Mouse (Mus musculus): ENCODE results near the gene Rad51b. TPM values are rescaled to one million over a fixed set of nuclear protein-coding genes. Genes with fewer than 3 reads are reported as not detected.

Rad51b gene
- polyA plus RNA-seq, 1 experiment from 2014 or later: 5.1 TPM

DNA sequence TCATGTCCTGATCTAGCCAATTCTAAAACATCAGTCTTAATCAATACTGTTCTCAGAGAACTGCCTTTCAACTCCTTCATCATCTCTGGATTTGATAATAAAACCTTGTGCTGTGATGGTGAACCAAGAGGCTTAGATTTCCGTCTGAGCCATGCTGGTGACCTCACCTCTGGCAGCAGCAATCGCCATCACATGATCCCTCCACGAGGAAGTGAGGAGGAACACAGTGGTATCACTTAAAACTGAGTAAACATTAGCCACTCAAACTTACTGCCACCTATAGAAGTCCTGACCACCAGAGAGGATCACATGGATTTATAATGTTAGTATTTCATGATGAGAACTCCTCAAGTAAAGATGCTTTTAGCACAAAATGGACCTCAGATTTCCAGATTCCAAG is 248.0 kb downstream of the Rad51b start:
- DNase-seq (ENCODE audit: low read depth, low spot score) (no peak), ATAC-seq (no peak)
- CTCF ChIA-PET: no interaction called here
- POLR2A ChIA-PET: no interaction called here
- in situ Hi-C loops (cut with MboI; ENCODE audit: low pct_unique_long_range_greater_than_20kb): no loop called here
- TF ChIP-seq CTCF (IDR thresholded peaks at IDR 0.05): no peak
- no peaks in the 10 kb centered on the region for H3K27me3 ChIP-seq

- no peak for ATAC-seq
- DNase-seq (ENCODE audit: low read depth, low spot score): no peak
- ChIA-PET POLR2A (no interaction called here), CTCF (interaction anchor here (0.9 kb wide), 1 partner anchor 62 kb away, joined by 3 read pairs; no protein-coding TSS in a partner anchor)
- TF ChIP-seq CTCF (IDR thresholded peaks at IDR 0.05): no peak
- in situ Hi-C loops (cut with MboI; ENCODE audit: low pct_unique_long_range_greater_than_20kb): no loop called here
- H3K27me3 ChIP-seq: no peaks in the 10 kb centered on the region
These were observed 250.5 kb downstream of the Rad51b start for GRCm38 (mm10) chr12:79547556-79547955.

DNA sequence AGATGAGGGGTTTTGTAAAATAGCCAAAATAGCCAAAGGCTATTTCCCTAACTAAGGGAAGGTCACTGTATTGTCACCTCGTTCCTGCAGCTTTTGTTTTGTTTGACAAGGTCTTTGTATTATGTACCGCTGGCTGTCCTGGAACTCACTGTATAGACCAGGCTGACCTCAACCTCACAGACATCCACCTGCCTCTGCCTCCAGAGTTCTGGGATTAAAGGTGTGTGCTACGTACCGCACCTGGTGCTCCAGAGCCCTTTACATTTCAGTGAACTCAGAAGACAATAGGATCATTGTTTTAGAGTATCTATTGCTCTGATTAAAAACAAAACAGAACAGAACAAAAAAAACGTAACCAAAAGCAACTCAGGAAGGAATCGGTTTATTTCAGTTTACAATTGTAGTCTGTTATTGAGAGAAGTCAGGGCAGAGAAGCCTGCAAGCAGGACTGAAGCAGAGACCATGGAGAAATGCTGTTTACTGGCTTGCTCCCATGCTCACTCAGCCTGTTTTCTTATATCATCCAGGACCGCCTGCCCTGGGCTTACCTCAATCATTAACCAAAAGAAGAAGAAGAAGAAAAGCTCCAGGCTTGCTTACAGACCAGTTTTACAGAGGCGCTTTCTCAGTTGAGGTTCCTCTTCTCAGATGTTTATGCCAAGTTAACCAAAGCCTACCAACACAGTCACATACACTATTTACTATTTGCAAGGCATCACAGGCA is 251.7 kb downstream of the Rad51b start:
- no peak for DNase-seq (ENCODE audit: low read depth, low spot score)

GRCm38 (mm10) chr12:79550049-79550682 is 253.1 kb downstream of the Rad51b start:
- DNase-seq (ENCODE audit: low read depth, low spot score) (no peak), ATAC-seq (no peak)
- no peaks in the 10 kb centered on the region for H3K27me3 ChIP-seq
- in situ Hi-C loops (cut with MboI; ENCODE audit: low pct_unique_long_range_greater_than_20kb): no loop called here
- ChIA-PET CTCF (interaction anchor here (0.9 to 1.6 kb wide), 3 partner anchors 10 to 172 kb away, joined by 3 to 5 read pairs (median 4); no protein-coding TSS in a partner anchor), POLR2A (no interaction called here)
- TF ChIP-seq CTCF (IDR thresholded peaks at IDR 0.05): no peak

More for the DNA sequence above, 251.7 kb downstream of the Rad51b start:
- no peaks in the 10 kb centered on the region for H3K27me3 ChIP-seq
- no peak for ATAC-seq
- in situ Hi-C loops (cut with MboI; ENCODE audit: low pct_unique_long_range_greater_than_20kb): no loop called here
- no peak for TF ChIP-seq CTCF (IDR thresholded peaks at IDR 0.05)
- ChIA-PET POLR2A (no interaction called here), CTCF (interaction anchor here (0.9 to 1.6 kb wide), 3 partner anchors 11 to 171 kb away, joined by 3 to 5 read pairs (median 4); no protein-coding TSS in a partner anchor)

- H3K27me3 ChIP-seq: no peaks in the 10 kb centered on the region
- no peak for TF ChIP-seq CTCF (IDR thresholded peaks at IDR 0.05)
- ChIA-PET CTCF (interaction anchor here (0.8 to 1.0 kb wide), 2 partner anchors 13 to 51 kb away, joined by 3 to 4 read pairs; no protein-coding TSS in a partner anchor), POLR2A (interaction anchor here (0.7 kb wide), 1 partner anchor 919 kb away, joined by 3 read pairs; no protein-coding TSS in a partner anchor)
- in situ Hi-C loops (cut with MboI; ENCODE audit: low pct_unique_long_range_greater_than_20kb): no loop called here
- no peak for ATAC-seq
- no peak for DNase-seq (ENCODE audit: low read depth, low spot score)
These were observed 254.2 kb downstream of the Rad51b start for GRCm38 (mm10) chr12:79551274-79551673.

DNA sequence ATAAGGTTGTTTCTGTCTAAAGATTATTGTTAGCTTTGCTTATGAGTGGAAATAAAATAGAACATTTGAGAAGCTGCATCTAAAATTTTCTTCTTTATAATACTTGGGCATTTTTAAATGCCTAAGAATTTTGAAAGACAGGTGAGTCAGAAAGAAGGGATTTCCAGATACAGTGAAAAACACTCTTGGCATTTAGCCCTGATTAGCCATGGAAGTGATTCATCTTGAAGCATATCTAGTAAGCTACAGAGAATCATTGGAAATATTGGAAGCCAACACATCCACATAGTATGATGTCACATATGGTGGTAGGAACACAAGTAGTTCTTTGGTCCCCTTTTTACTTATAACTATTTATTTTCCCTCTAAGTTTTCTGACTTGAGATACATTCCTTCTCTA is 256.0 kb downstream of the Rad51b start:
- in situ Hi-C loops (cut with MboI; ENCODE audit: low pct_unique_long_range_greater_than_20kb): no loop called here
- no peak for TF ChIP-seq CTCF (IDR thresholded peaks at IDR 0.05)
- CTCF ChIA-PET: no interaction called here
- DNase-seq (ENCODE audit: low read depth, low spot score): no peak
- ATAC-seq: no peak
- H3K27me3 ChIP-seq: no peaks in the 10 kb centered on the region
- POLR2A ChIA-PET: interaction anchor here (0.7 kb wide), 1 partner anchor 46 kb away, joined by 3 read pairs; no protein-coding TSS in a partner anchor

- TF ChIP-seq CTCF (IDR thresholded peaks at IDR 0.05): no peak
- ChIA-PET POLR2A (interaction anchor here (1.1 kb wide), 1 partner anchor 16 kb away, joined by 3 read pairs; no protein-coding TSS in a partner anchor), CTCF (interaction anchor here (1.1 to 1.6 kb wide), 3 partner anchors 16 to 583 kb away, joined by 3 to 4 read pairs (median 3); no protein-coding TSS in a partner anchor)
- DNase-seq (ENCODE audit: low read depth, low spot score): no peak
- no peak for ATAC-seq
- in situ Hi-C loops (cut with MboI; ENCODE audit: low pct_unique_long_range_greater_than_20kb): no loop called here
- H3K27me3 ChIP-seq: no peaks in the 10 kb centered on the region
These were observed 260.8 kb downstream of the Rad51b start for GRCm38 (mm10) chr12:79557904-79558303.

DNA sequence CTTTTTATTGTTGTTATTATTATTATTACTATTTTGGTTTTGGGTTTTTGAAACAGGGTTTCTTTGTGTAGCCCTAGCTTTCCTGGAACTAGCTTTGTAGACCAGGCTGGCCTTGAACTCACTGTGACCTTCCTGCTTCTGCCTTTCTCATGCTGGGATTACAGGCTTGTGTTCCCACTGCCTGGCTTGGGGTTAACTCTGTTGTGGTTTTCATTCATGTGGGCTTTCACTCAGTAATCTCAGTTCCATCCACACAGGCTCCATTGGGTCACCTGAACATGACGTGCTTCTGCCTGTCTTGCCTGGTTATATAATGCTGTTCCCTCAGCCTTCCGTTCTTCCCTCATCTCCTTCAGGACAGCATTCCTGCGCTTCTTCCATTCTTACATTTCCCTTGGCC is 261.6 kb downstream of the Rad51b start:
- TF ChIP-seq CTCF (IDR thresholded peaks at IDR 0.05): no peak
- ATAC-seq: no peak
- in situ Hi-C loops (cut with MboI; ENCODE audit: low pct_unique_long_range_greater_than_20kb): no loop called here
- no peaks in the 10 kb centered on the region for H3K27me3 ChIP-seq
- no peak for DNase-seq (ENCODE audit: low read depth, low spot score)
- POLR2A ChIA-PET: no interaction called here
- CTCF ChIA-PET: interaction anchor here (0.7 to 1.8 kb wide), 5 partner anchors 9 to 582 kb away, joined by 3 to 5 read pairs (median 3); no protein-coding TSS in a partner anchor

GRCm38 (mm10) chr12:79559410-79560015 is 262.4 kb downstream of the Rad51b start:
- TF ChIP-seq CTCF (IDR thresholded peaks at IDR 0.05): no peak

GRCm38 (mm10) chr12:79560084-79560699 is 263.1 kb downstream of the Rad51b start:
- in situ Hi-C loops (cut with MboI; ENCODE audit: low pct_unique_long_range_greater_than_20kb): no loop called here
- TF ChIP-seq CTCF (IDR thresholded peaks at IDR 0.05): no peak
- ChIA-PET CTCF (interaction anchor here (1.0 to 1.8 kb wide), 4 partner anchors 9 to 20 kb away, joined by 3 to 5 read pairs (median 4); no protein-coding TSS in a partner anchor), POLR2A (interaction anchor here (0.8 kb wide), 1 partner anchor 17 kb away, joined by 4 read pairs; no protein-coding TSS in a partner anchor)
- H3K27me3 ChIP-seq: no peaks in the 10 kb centered on the region
- ATAC-seq (no peak), DNase-seq (ENCODE audit: low read depth, low spot score) (no peak)

More at GRCm38 (mm10) chr12:79559410-79560015, 262.4 kb downstream of the Rad51b start:
- POLR2A ChIA-PET: interaction anchor here (0.8 kb wide), 1 partner anchor 18 kb away, joined by 4 read pairs; no protein-coding TSS in a partner anchor
- in situ Hi-C loops (cut with MboI; ENCODE audit: low pct_unique_long_range_greater_than_20kb): no loop called here
- CTCF ChIA-PET: interaction anchor here (1.1 to 1.8 kb wide), 5 partner anchors 10 to 37 kb away, joined by 3 to 5 read pairs (median 3); no protein-coding TSS in a partner anchor
- H3K27me3 ChIP-seq: no peaks in the 10 kb centered on the region
- ATAC-seq (no peak), DNase-seq (ENCODE audit: low read depth, low spot score) (no peak)

Measured in Patski (cell line).